Mouse (Mus musculus) E14TG2a.4 (cell line): ENCODE data around the gene Stoml1.
A peak's percentile ranks its signal among the peaks of the same experiment; 100 is the strongest.

Experiments
- CTCF ChIP-seq: conservative IDR thresholded peaks from 2 replicates; pipeline ENCODE4 v1.5.1; 2014; ENCODE audit warnings: low read length
- NANOG ChIP-seq: IDR thresholded peaks from 2 replicates; pipeline ENCODE4 v1.6.1; 2014; ENCODE audit warnings: borderline replicate concordance, low read length, mixed read lengths
- POU5F1 ChIP-seq: IDR thresholded peaks from 2 replicates; pipeline ENCODE4 v1.6.1; 2014; ENCODE audit warnings: low read length, borderline replicate concordance

- TF ChIP-seq CTCF = peak; percentile 22
- TF ChIP-seq NANOG = no peak
- no peak for TF ChIP-seq POU5F1
Measured at GRCm38 (mm10) chr9:58311191-58311910, 58.4 kb downstream of the Stoml1 start.
